Mouse (Mus musculus): ENCODE data around the gene Ten1.

- TF ChIP-seq POLR2A (IDR thresholded peaks at IDR 0.05; ENCODE audit: insufficient read depth, low read length) (peak; percentile 55), CTCF (IDR thresholded peaks at IDR 0.05; ENCODE audit: low read depth, low read length) (no peak), EP300 (IDR thresholded peaks at IDR 0.05; ENCODE audit: insufficient read depth, low read depth, low read length) (no peak)
Observed at GRCm38 (mm10) chr11:116198639-116199531, at the start of gene Ten1, which contains the start of gene Acox1.
